Mouse (Mus musculus): Measurements from ENCODE around the gene Ly6g6c. TPM values are rescaled to one million over a fixed set of nuclear protein-coding genes. Genes with fewer than 3 reads are reported as not detected.

Gene Ly6g6c
- polyA plus RNA-seq, 1 experiment from 2014 or later = not detected

DNA sequence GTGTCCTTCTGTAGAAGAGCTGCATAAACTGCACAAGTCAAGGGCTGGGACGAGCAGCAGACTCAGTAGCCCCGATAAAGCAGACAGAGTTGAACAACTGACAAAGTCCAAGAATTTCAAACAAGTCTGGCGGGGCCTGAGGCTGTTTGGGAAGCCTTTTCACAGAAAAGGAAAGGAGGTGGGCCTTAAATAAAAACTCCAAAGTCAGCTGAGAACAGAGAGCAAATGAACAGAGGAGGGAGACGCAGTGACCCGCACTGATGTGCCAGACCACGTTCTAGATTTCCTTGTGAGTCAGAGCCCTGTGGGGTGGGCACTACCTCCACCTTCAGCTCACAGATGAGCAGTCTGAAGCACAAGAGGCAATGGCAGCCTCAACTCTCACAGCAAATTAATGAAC is 30.3 kb upstream of the Ly6g6c start:
- Histone ChIP-seq H3K9ac (no peak overlapping the region), H3K27me3 (no peaks in the 10 kb centered on the region), H3K9me3 (replicated peaks) (no peaks in the 10 kb centered on the region), H3K36me3 (no peaks in the 10 kb centered on the region), H3K4me2 (no peak overlapping the region), H3K4me3 (replicated peaks) (no peak overlapping the region), H3K4me1 (peaks cover 9% of the 10 kb centered on the region), H3K27ac (no peak overlapping the region)
- WGBS = 72% methylated on average over 6 of the region's 6 CpGs
- ATAC-seq (replicated peaks; ENCODE audit: low FRiP score) = no peak

DNA sequence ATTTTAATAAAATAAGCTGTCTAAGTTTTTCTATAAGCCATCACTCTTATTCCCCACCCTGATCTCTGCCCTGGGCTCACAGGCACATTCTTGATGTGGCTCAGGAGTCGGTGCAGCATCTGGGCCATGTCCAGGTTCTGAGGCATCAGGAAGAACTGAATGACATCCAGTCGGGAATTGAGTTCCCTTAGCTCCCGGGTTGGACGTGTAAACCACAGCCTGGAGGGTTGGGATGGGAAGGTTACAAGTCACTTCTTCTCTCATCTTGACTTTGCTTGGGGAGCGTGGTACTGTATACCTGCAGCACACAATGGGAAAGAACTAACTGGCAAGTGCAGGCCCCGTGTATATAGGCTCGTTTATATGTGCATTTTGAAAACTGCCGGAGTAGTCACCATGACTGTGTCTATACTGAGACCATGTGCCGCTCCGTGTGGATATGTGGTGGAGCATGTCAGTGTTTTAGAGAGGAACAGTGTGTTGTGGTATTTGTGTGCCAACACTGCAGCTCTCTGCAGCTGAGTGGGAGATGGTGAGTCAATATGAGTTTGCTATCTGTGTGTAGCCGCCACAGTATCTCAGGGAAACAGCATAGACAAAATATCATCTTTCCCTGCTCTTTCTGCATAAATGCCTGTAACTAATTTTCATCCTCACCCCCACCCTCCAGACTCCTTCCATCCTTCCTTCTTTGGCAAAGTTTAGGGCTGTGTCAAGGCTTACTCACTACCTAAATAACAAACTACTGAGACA is 25.9 kb upstream of the Ly6g6c start:
- Histone ChIP-seq H3K27ac (no peak overlapping the region), H3K9ac (no peak overlapping the region), H3K4me1 (no peaks in the 10 kb centered on the region), H3K4me3 (replicated peaks) (no peak overlapping the region), H3K9me3 (replicated peaks) (no peaks in the 10 kb centered on the region), H3K36me3 (no peaks in the 10 kb centered on the region), H3K4me2 (no peak overlapping the region), H3K27me3 (no peaks in the 10 kb centered on the region)
- ATAC-seq (replicated peaks; ENCODE audit: low FRiP score) = no peak
- 81% methylated on average over 11 of the region's 11 CpGs for WGBS

DNA sequence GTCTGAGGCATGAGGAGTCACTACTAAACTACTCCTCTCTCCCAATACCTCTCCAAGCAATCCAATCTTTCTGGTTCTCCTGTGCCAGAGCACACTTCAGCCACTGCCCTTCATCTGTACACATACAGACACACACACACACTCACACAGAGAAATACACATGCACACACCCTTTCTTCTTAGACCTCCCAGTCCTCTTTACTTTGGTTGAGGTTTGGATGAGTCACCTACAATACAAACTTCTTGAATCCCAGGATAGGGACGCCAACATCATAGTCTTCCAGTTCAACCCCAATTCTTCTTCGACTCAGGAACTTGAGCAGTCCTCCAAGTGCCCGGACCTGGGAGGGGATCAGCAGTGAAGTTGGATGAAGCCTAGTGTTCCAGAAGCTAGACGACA is 21.4 kb upstream of the Ly6g6c start:
- Histone ChIP-seq H3K27ac (peak overlapping the region; percentile 95), H3K9ac (no peak overlapping the region), H3K36me3 (no peaks in the 10 kb centered on the region), H3K4me1 (peaks cover 39% of the 10 kb centered on the region), H3K4me3 (replicated peaks) (no peak overlapping the region), H3K27me3 (no peaks in the 10 kb centered on the region), H3K9me3 (replicated peaks) (no peaks in the 10 kb centered on the region), H3K4me2 (no peak overlapping the region)
- no peak for ATAC-seq (replicated peaks; ENCODE audit: low FRiP score)
- WGBS = 80% methylated on average over 4 of the region's 4 CpGs

DNA sequence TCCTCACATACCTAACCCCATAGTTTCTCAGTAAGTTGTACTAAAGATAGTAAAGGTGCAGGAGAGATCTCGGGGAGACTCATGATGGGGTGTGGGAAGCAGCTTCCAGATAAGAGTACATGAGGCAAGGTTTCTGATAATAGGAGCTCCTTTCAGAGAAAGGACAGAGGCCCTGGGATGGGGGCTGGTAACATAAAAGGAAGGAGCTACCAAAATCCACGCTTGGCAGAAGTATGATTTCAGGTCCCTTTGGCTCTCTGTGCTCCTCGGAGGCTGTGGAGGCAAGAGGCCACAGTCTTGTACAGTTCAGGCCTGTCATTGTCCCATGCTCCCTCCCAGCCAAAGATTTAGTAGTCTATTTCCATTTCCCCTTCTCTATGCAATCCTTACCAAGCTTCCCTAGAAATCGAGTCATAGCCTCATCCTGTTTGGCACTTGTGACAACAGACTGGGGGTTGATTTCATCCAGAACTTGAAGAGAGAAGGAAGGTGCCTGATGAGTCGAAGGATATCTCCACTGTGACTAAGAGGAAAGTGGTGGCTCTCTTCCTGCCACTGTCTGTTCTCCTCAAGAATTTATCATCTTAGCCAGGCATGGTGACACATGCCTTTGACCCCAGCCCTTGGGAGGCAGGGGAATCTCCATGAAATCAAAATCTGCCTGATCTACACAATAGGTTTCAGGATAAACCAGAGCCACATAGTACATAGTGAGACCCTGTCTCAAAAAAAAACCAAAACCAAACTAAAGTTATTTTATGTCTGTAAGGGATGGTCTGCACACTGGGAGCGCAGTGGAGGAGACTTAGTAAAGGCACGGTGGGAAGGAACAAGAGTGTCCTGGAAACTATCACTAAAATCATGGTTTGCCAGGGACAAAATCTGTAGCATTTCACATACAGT is 20.0 kb upstream of the Ly6g6c start:
- peak overlapping the region; percentile 69 for H3K4me3 ChIP-seq (replicated peaks)
- no peaks in the 10 kb centered on the region for H3K9me3 ChIP-seq (replicated peaks)
- H3K9ac ChIP-seq = peak overlapping the region; percentile 93; the same call in 1 of the 2 replicates

DNA sequence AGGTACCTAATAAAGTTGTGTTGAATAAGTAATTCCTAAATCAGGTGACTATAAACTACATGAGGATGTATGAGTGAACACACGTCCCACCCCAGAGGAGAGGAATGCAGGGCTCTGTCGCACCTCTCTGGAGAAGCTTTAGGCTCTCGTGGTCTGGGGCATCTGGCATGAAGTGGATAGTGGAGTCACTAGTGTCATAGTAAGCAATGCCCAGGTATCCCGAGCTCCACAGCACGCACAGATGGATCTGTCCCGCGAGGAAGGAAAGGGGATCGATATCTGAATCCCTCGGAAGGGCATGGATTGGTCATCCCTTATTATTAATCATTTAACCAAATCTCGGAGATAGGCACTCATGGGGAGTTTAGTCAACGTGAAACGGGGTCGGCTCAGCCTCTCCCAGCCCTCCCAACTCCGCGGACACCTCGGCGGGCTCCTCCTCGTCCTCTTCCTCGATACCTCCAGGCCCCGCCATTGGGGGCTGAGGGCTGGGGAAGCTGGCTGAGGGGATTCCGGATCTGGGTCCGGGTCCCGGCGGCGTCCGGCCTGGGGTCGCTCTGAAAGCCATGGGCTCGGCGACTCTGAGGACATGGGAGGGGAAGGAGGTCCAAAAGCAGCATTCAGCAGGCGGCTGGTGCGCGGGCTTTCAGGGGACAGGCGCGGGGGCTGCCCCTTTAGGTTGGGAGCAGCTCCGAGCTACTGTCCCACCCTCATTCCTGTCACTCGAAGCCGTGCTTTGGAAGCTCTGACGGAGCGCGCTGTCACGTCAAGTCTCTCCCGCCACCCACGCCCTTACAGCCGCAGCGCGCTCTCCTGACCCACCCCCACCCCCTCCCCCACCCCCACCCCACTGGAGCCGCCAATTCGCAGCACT is 19.1 kb upstream of the Ly6g6c start:
- peak overlapping the region; percentile 93 for H3K9ac ChIP-seq
- H3K36me3 ChIP-seq = no peaks in the 10 kb centered on the region
- H3K27me3 ChIP-seq = no peaks in the 10 kb centered on the region
- peaks cover 52% of the 10 kb centered on the region for H3K4me1 ChIP-seq
- 4% methylated on average over 48 of the region's 48 CpGs for WGBS
- no peaks in the 10 kb centered on the region for H3K9me3 ChIP-seq (replicated peaks)
- H3K4me2 ChIP-seq = peak overlapping the region; percentile 99
- H3K4me3 ChIP-seq (replicated peaks) = peak overlapping the region; percentile 69
- ATAC-seq (replicated peaks; ENCODE audit: low FRiP score) = no peak; the same call in none of the 2 replicates
- H3K27ac ChIP-seq = peak overlapping the region; percentile 95

More for the DNA sequence above, 20.0 kb upstream of the Ly6g6c start:
- 68% methylated on average over 7 of the region's 7 CpGs for WGBS
- Histone ChIP-seq H3K4me1 (peaks cover 52% of the 10 kb centered on the region), H3K36me3 (no peaks in the 10 kb centered on the region), H3K4me2 (peak overlapping the region; percentile 99), H3K27ac (peak overlapping the region; percentile 95), H3K27me3 (no peaks in the 10 kb centered on the region)
- no peak for ATAC-seq (replicated peaks; ENCODE audit: low FRiP score)

DNA sequence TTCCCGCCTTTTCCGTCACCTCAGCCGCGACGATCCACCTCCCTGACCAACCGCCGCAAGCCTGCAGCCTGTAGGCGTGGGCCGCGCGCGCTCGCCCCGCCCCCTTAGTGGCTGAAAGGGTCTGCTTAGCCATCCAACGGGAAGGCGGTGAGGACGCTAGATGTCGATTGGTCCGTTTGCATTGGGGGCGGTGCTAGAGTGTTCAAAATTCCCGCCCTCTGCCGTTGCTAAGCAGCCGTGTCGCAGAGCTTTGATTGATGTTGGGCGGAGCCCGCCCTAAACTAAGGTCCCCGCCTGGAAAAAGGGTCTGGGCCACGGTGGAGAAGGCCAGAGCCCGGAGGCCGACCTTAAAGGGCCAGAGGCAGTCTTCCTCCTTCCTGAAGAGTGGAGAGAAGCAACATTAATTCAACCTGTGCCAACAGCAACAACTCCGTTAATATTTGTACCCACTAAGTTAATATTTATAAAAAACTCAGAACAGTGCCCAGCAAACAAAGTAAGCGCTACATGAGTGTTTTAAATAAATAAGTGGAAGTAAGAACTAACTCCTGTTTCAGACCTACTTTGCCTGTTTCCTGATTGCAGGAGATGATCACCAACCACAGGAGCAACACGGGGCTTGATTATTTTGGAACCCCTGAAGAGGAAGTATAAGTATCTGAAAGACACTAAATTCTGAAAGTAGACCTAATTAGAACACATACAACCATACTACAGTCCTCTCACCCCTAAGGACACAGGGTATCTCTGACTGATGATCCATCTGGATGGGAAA is 18.3 kb upstream of the Ly6g6c start, which contains the start of gene Msh5:
Msh5 (minus strand) TSS at position 65 of the 775 bp plus-strand sequence.
- H3K9ac ChIP-seq = peak within 1 kb of the TSS; percentile 93
- H3K9me3 ChIP-seq (replicated peaks) = no peaks in the 10 kb centered on the region
- no peaks in the 10 kb centered on the region for H3K36me3 ChIP-seq
- H3K27ac ChIP-seq = peak within 1 kb of the TSS; percentile 100
- peaks cover 56% of the 10 kb centered on the region for H3K4me1 ChIP-seq
- ATAC-seq (replicated peaks; ENCODE audit: low FRiP score) = peak; percentile 94
- H3K27me3 ChIP-seq = no peaks in the 10 kb centered on the region
- peak within 1 kb of the TSS; percentile 69 for H3K4me3 ChIP-seq (replicated peaks)
- H3K4me2 ChIP-seq = peak within 1 kb of the TSS; percentile 99
- WGBS = 2% methylated on average over 33 of the region's 33 CpGs

DNA sequence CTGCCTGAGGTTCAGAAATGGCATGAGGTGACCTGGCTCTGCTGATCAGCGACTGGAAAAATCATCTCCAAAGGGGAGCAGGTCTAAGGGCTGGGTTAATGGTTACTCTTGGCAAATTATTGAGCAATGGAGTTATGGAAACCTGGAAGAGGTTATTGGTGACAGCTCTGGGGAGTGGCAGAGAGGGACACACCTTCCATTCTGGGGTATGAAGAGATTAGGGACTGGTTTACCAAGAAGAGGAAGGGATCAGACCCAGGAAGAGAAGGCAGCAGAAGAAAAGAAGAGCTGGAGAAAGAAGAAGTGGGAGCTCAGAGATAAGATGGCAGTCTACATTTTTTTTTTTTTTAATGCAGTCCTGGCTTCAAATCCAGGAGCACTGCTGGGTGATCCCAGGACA is 17.5 kb upstream of the Ly6g6c start:
- H3K27ac ChIP-seq = peak overlapping the region; percentile 100
- H3K27me3 ChIP-seq = no peaks in the 10 kb centered on the region
- peaks cover 6% of the 10 kb centered on the region for H3K36me3 ChIP-seq
- H3K9ac ChIP-seq = no peak overlapping the region
- peak overlapping the region; percentile 69 for H3K4me3 ChIP-seq (replicated peaks)
- no peaks in the 10 kb centered on the region for H3K9me3 ChIP-seq (replicated peaks)
- ATAC-seq (replicated peaks; ENCODE audit: low FRiP score) = no peak
- peaks cover 64% of the 10 kb centered on the region for H3K4me1 ChIP-seq
- 41% methylated on average over 1 of the region's 1 CpGs for WGBS
- H3K4me2 ChIP-seq = peak overlapping the region; percentile 99

DNA sequence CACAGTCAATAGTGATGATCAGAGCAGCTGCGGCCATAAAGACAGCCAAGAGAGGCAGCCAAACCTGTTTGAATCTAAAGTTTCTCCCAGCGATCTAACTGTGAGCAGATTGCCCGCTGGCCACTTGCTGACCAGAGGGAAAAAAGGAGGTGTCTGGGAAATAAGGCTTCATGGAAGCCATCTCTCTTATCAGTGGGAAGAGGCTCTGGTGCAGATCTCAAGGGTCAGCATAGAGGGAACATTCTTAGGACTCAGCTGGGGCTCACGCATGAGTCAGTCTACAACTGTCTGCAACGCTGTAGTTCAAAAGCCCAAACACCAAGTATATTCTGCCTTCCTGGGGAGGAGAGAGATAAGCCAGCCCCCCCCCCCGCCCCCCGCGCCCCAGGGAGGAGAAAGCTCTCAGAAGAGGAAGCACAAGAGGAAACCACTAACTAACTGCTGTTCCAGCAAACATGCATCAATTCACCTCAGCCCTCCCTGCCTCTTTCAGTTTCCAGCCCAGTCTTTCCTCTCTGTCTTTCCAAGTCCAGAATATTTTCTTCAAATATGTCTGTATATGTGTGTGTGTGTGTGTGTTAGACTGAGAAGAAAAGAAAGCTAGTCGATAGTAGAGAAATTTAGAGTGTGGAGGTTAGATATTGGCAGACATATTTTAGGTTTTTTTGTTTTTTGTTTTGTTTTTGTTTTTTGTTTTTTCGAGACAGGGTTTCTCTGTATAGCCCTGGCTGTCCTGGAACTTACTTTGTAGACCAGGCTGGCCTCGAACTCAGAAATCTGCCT is 16.8 kb upstream of the Ly6g6c start:
- Histone ChIP-seq H3K4me2 (peak overlapping the region; percentile 99), H3K9me3 (replicated peaks) (no peaks in the 10 kb centered on the region), H3K9ac (no peak overlapping the region), H3K27me3 (no peaks in the 10 kb centered on the region), H3K4me1 (peaks cover 70% of the 10 kb centered on the region), H3K36me3 (peaks cover 12% of the 10 kb centered on the region), H3K4me3 (replicated peaks) (peak overlapping the region; percentile 69), H3K27ac (peak overlapping the region; percentile 100)
- no peak for ATAC-seq (replicated peaks; ENCODE audit: low FRiP score)
- WGBS = 36% methylated on average over 11 of the region's 11 CpGs

DNA sequence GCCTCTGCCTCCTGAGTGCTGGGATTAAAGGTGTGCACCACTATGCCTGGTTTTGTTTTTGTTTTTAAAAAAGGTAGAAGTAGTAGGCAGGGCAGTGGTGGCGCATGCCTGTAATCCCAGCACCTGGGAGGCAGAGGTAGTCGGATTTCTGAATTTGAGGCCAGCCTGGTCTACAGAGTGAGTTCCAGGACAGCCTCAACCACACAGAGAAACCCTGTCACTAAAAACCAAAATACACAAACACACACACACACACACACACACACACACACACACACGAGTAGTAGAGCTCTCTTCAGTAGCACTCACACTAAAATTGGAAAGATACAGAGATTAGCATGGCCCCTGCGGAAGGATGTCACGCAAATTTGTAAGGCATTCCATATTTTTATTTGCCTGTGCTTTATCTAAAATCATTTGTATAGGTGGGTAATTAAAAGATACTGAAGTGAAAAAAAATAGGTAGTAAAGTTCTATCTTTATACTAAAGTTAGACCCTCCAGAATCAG is 16.2 kb upstream of the Ly6g6c start:
- Histone ChIP-seq H3K4me1 (peaks cover 74% of the 10 kb centered on the region), H3K4me2 (peak overlapping the region; percentile 88), H3K27me3 (no peaks in the 10 kb centered on the region), H3K36me3 (peaks cover 19% of the 10 kb centered on the region), H3K4me3 (replicated peaks) (peak overlapping the region; percentile 66), H3K27ac (peak overlapping the region; percentile 100), H3K9ac (0 out of 2 replicates have a peak overlapping the region, but pooled peaks have one; percentile 83), H3K9me3 (replicated peaks) (no peaks in the 10 kb centered on the region)
- ATAC-seq (replicated peaks; ENCODE audit: low FRiP score) = no peak
- 71% methylated on average over 5 of the region's 5 CpGs for WGBS

DNA sequence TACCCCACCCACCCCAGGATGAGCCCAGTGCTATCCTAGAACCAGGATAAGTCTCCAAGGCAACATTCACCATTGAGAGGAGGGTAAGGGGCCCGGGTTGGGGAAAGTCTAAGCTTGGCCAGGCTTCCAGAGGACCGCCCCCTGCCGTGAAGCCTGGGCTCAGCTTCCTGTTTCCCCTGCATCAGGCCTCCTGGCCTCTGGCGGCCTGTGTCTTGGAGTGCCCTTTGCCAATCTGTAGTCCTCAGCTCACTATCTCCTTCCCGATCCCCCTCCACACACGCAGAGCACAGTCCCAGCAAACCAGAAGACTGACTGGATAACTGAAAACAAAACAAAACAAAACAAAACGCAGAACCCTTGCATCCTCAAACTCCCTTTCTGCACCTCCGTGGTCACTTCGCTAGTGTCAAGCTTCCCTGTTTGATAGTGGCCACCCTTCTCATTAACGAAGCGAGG is 15.6 kb upstream of the Ly6g6c start, which contains the start of gene Clic1:
Clic1 (plus strand) TSS at position 406 of the 456 bp plus-strand sequence.
- Histone ChIP-seq H3K4me2 (peak within 1 kb of the TSS; percentile 88), H3K27me3 (no peaks in the 10 kb centered on the region), H3K4me3 (replicated peaks) (peak within 1 kb of the TSS; percentile 66), H3K36me3 (peaks cover 25% of the 10 kb centered on the region), H3K9me3 (replicated peaks) (no peaks in the 10 kb centered on the region), H3K27ac (peak within 1 kb of the TSS; percentile 100), H3K9ac (peak within 1 kb of the TSS; percentile 83), H3K4me1 (peaks cover 73% of the 10 kb centered on the region)
- ATAC-seq (replicated peaks; ENCODE audit: low FRiP score) = peak; percentile 31
- 4% methylated on average over 11 of the region's 11 CpGs for WGBS
